In the genomic region with DNA sequence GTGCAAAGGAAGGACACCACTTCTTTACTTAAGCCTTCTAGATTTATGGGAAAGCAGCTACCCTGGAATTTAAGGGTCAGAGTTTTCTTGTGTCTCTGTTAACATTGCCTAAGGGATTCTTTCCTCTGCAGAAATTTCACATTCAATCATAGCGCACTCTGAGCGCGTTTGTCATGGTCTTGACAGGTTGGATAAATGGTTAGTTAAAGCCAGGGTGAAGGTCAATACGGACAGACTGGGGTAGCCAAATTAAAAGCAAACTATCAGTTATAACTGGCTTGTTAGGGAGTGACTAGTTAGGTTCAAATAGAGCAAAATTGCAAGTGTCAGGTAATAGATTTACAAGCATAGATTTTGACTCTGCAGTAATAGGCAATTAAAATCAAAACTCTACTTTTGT, we compare ENCODE assay signal across 20 mouse cellular contexts.
A peak's percentile ranks its signal among the peaks of the same experiment; 100 is the strongest.
DNase-seq lines count a peak whose midpoint lies in the region; ATAC-seq and TF ChIP-seq lines count a peak whose summit lies in the region.
"Had no signal": no experiment of that assay in that cellular context is flagged by ENCODE, and none has a peak within 500 bp of the region (broad histone marks: within the 10 kb centered on the region; RNA-seq: fewer than 3 reads in every experiment).

No protein-coding gene starts in this region.

- no peak overlapping the region for H3K9ac ChIP-seq in hindbrain, embryonic 12.5 days
- H3K9ac ChIP-seq in hindbrain, postnatal 0 days (replicated peaks; ENCODE audit: low read length): no peak overlapping the region
- H3K9ac ChIP-seq in stomach, embryonic 14.5 days (replicated peaks; ENCODE audit: low read depth, low read length): no peak overlapping the region
- H3K9ac ChIP-seq in stomach, postnatal 0 days (ENCODE audit: low read length): no peak overlapping the region
- H3K9ac ChIP-seq: forebrain, embryonic 13.5 days; heart, embryonic 13.5 days; kidney, embryonic 15.5 days had no signal

- no peaks in the 10 kb centered on the region for H3K27me3 ChIP-seq in hindbrain, embryonic 12.5 days
- H3K27me3 ChIP-seq in hindbrain, postnatal 0 days (ENCODE audit: insufficient read depth, low read length): no peaks in the 10 kb centered on the region
- no peaks in the 10 kb centered on the region for H3K27me3 ChIP-seq in stomach, embryonic 14.5 days (ENCODE audit: control insufficient read depth, insufficient read depth, low read length)
- no peaks in the 10 kb centered on the region for H3K27me3 ChIP-seq in stomach, postnatal 0 days (ENCODE audit: control insufficient read depth, insufficient read depth, low read length)
- H3K27me3 ChIP-seq: forebrain, embryonic 13.5 days; heart, embryonic 13.5 days; kidney, embryonic 15.5 days had no signal

- no peak for DNase-seq in hindbrain, postnatal 0 days (ENCODE audit: low spot score)
- DNase-seq in stomach, postnatal 0 days (ENCODE audit: low spot score): no peak
- DNase-seq in hindlimb bud, embryonic 11.5 days (ENCODE audit: extremely low spot score, low read depth, low spot score): peak; percentile 67
- DNase-seq in retina, postnatal 1 day: peak; percentile 55
- no peak for DNase-seq in spleen, postnatal 14 days (ENCODE audit: low spot score in 2 of 2)
- DNase-seq: cerebellum, adult 8-10 months; gastrocnemius, postnatal 10 days; heart, adult 11 months; liver; lung, postnatal 10 days; right cerebral cortex, adult 18-20 months; thymus, adult 18-20 months; thymus, postnatal 4 days had no signal

- TF ChIP-seq CTCF in hindbrain, postnatal 0 days (IDR thresholded peaks at IDR 0.05; ENCODE audit: low read depth): no peak
- TF ChIP-seq CTCF in stomach, postnatal 0 days (IDR thresholded peaks at IDR 0.05; ENCODE audit: low read depth): no peak

- no peak overlapping the region for H3K4me3 ChIP-seq in hindbrain, embryonic 12.5 days
- H3K4me3 ChIP-seq in hindbrain, postnatal 0 days (ENCODE audit: low read length): no peak overlapping the region
- H3K4me3 ChIP-seq in stomach, embryonic 14.5 days (ENCODE audit: low read depth, low read length): no peak overlapping the region
- no peak overlapping the region for H3K4me3 ChIP-seq in stomach, postnatal 0 days (ENCODE audit: low read depth, low read length)
- H3K4me3 ChIP-seq: erythroblast, embryonic 14.5 days; forebrain, embryonic 13.5 days; heart, embryonic 13.5 days; kidney, embryonic 15.5 days had no signal

- peak; percentile 47; the same call in 1 of the 2 replicates for ATAC-seq in hindbrain, embryonic 12.5 days (ENCODE audit: low FRiP score)
- ATAC-seq in hindbrain, postnatal 0 days: no peak
- 0 out of 2 replicates have a peak, but pooled peaks have one; percentile 37 for ATAC-seq in stomach, embryonic 14.5 days (ENCODE audit: insufficient number of reproducible peaks, insufficient read depth, low FRiP score, low read depth)
- no peak for ATAC-seq in stomach, postnatal 0 days (ENCODE audit: low FRiP score, low TSS enrichment)
- ATAC-seq in cerebellum, adult (ENCODE audit: insufficient number of reproducible peaks, low FRiP score, low TSS enrichment): no peak
- ATAC-seq: forebrain, embryonic 13.5 days had no signal

- H3K36me3 ChIP-seq in hindbrain, embryonic 12.5 days: no peaks in the 10 kb centered on the region
- no peaks in the 10 kb centered on the region for H3K36me3 ChIP-seq in hindbrain, postnatal 0 days (ENCODE audit: insufficient read depth, low read length)
- no peaks in the 10 kb centered on the region for H3K36me3 ChIP-seq in stomach, embryonic 14.5 days (ENCODE audit: control insufficient read depth, insufficient read depth, low read length)
- no peaks in the 10 kb centered on the region for H3K36me3 ChIP-seq in stomach, postnatal 0 days (ENCODE audit: control insufficient read depth, insufficient read depth, low read length)
- H3K36me3 ChIP-seq: heart, embryonic 13.5 days; kidney, embryonic 15.5 days had no signal

- H3K27ac ChIP-seq in hindbrain, embryonic 12.5 days: no peak overlapping the region
- H3K27ac ChIP-seq in hindbrain, postnatal 0 days: no peak overlapping the region
- H3K27ac ChIP-seq in stomach, embryonic 14.5 days (ENCODE audit: low read length): no peak overlapping the region
- H3K27ac ChIP-seq in stomach, postnatal 0 days (replicated peaks): no peak overlapping the region
- H3K27ac ChIP-seq: forebrain, embryonic 13.5 days; heart, embryonic 13.5 days; kidney, embryonic 15.5 days had no signal

- no peak for TF ChIP-seq EP300 in stomach, postnatal 0 days (optimal IDR thresholded peaks at IDR 0.05)

- no peak overlapping the region for H3K4me2 ChIP-seq in hindbrain, embryonic 12.5 days (replicated peaks)
- H3K4me2 ChIP-seq in hindbrain, postnatal 0 days (ENCODE audit: low read depth, low read length): no peak overlapping the region
- H3K4me2 ChIP-seq in stomach, embryonic 14.5 days (replicated peaks; ENCODE audit: low read depth, low read length): no peak overlapping the region
- H3K4me2 ChIP-seq in stomach, postnatal 0 days (replicated peaks; ENCODE audit: low read depth): no peak overlapping the region
- H3K4me2 ChIP-seq: forebrain, embryonic 13.5 days; heart, embryonic 13.5 days; kidney, embryonic 15.5 days had no signal

- H3K9me3 ChIP-seq in hindbrain, embryonic 12.5 days (replicated peaks): no peaks in the 10 kb centered on the region
- no peaks in the 10 kb centered on the region for H3K9me3 ChIP-seq in hindbrain, postnatal 0 days (ENCODE audit: low read length)
- H3K9me3 ChIP-seq in stomach, embryonic 14.5 days (ENCODE audit: control insufficient read depth, low read depth, low read length): no peaks in the 10 kb centered on the region
- H3K9me3 ChIP-seq in stomach, postnatal 0 days (ENCODE audit: control insufficient read depth, low read length): no peaks in the 10 kb centered on the region
- H3K9me3 ChIP-seq: forebrain, embryonic 13.5 days; heart, embryonic 13.5 days; kidney, embryonic 15.5 days had no signal

- 36% methylated on average over 4 of the region's 4 CpGs for WGBS in hindbrain, embryonic 12.5 days
- 37% methylated on average over 4 of the region's 4 CpGs for WGBS in hindbrain, postnatal 0 days
- 8% methylated on average over 4 of the region's 4 CpGs for WGBS in stomach, embryonic 14.5 days
- 20% methylated on average over 4 of the region's 4 CpGs for WGBS in stomach, postnatal 0 days

- H3K4me1 ChIP-seq in hindbrain, embryonic 12.5 days: 0 out of 2 replicates have a peak, but pooled peaks cover 3% of the 10 kb centered on the region
- H3K4me1 ChIP-seq in hindbrain, postnatal 0 days (ENCODE audit: insufficient read depth, low read length): no peaks in the 10 kb centered on the region
- no peaks in the 10 kb centered on the region for H3K4me1 ChIP-seq in stomach, embryonic 14.5 days (ENCODE audit: control insufficient read depth, insufficient read depth, low read length)
- no peaks in the 10 kb centered on the region for H3K4me1 ChIP-seq in stomach, postnatal 0 days (replicated peaks; ENCODE audit: control insufficient read depth, insufficient read depth)
- H3K4me1 ChIP-seq: forebrain, embryonic 13.5 days; heart, embryonic 13.5 days; kidney, embryonic 15.5 days had no signal

Comparison
In these comparisons a context has a peak if more than half of its experiments do, and no peak if none do; other contexts are left out.
1. ATAC-seq: peak in hindbrain, embryonic 12.5 days (single experiment) and stomach, embryonic 14.5 days (single experiment); none in hindbrain, postnatal 0 days (single experiment), stomach, postnatal 0 days (single experiment) and cerebellum, adult (single experiment).
2. DNase-seq: peak in hindlimb bud, embryonic 11.5 days (single experiment) and retina, postnatal 1 day (single experiment); none in hindbrain, postnatal 0 days (single experiment), stomach, postnatal 0 days (single experiment) and spleen, postnatal 14 days (0 of 2).